15 mouse cellular contexts compared by ENCODE assay signal in the genomic region with DNA sequence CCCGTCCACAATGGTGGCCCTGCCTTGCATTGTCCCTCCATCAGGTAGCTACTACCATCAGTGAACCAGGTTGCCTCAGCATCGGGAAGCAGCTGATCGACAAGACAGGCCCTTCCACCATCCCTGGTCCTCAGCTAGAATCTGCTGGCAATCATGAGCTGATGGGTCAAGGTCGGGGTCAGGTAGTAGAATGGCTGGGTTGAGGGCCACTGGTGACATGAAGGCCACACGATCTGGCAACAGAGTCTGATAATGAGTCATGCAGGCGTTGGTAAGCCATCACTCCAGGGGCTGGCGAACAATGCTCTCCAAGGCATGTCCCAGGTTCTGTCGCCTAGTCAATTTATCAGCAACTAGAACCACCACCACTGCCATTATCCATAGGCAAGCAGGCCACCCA. TPM values are rescaled to one million over a fixed set of nuclear protein-coding genes. Genes with fewer than 3 reads are reported as not detected.
DNase-seq lines count a peak whose midpoint lies in the region.
"Not testable (repeated sequence)": the region's sequence is repeated elsewhere in the genome, so short reads cannot be mapped to it uniquely, and the experiment has no call there.
"Had no signal": no experiment of that assay in that cellular context is flagged by ENCODE, and none has a peak within 500 bp of the region (broad histone marks: within the 10 kb centered on the region; RNA-seq: fewer than 3 reads in every experiment).

No protein-coding gene starts in this region.

- H3K27me3 ChIP-seq in heart, embryonic 10.5 days (ENCODE audit: insufficient read depth, poor library complexity, severe bottlenecking), result not testable (repeated sequence)

- peak; percentile 66 for DNase-seq in adrenal gland, adult 2 months
- peak; percentile 23 for DNase-seq in adrenal gland, postnatal 14 days
- DNase-seq in adrenal gland, postnatal 36 days, result peak; percentile 43 to 60
- DNase-seq in heart, embryonic 10.5 days (ENCODE audit: low spot score), result peak; percentile 73

- not testable (repeated sequence) for H3K36me3 ChIP-seq in heart, embryonic 10.5 days

- H3K4me3 ChIP-seq in heart, embryonic 10.5 days, result not testable (repeated sequence)

- not testable (repeated sequence) for H3K27ac ChIP-seq in heart, embryonic 10.5 days

- H3K9me3 ChIP-seq in heart, embryonic 10.5 days, result not testable (repeated sequence)

- 82% methylated on average over 8 of the region's 8 CpGs for WGBS in heart, embryonic 10.5 days

- not testable (repeated sequence) for H3K4me1 ChIP-seq in heart, embryonic 10.5 days

RNA-seq across cellular contexts. Expression of gene Acox2, which starts 12.1 kb away (rescaled TPM):
- under 1 TPM in 1 of 2 experiments, not detected in 1; 0.78 TPM for total RNA-seq in adrenal gland, adult 2 months (2021)
- 0.46 and 1.9 TPM in 2 replicates for polyA plus RNA-seq in adrenal gland, adult 2 months (2012; rRNA removed)
- total RNA-seq in adrenal gland, postnatal 14 days (2021), result 2.2 and 30.4 TPM in 2 replicates
- total RNA-seq in adrenal gland, postnatal 36 days (2021), result under 1 TPM; 0.50 to 0.92 TPM
- polyA plus RNA-seq in heart, embryonic 10.5 days (2016; fragmentation: Nextera tagmentation; extraction: Ambion mirVana), result 0.19 and 0.36 TPM in 2 replicates
- total RNA-seq: common myeloid progenitor, adult 5-6 weeks; ES-E14; MEL had no signal
- polyA plus RNA-seq: brain, embryonic 14.5 days; C2C12; embryonic facial prominence, embryonic 11.5 days; embryonic facial prominence, embryonic 13.5 days; erythroblast, embryonic 14.5 days; forebrain, embryonic 10.5 days; forebrain, embryonic 12.5 days; forebrain, embryonic 14.5 days had no signal

RNA-seq across cellular contexts. Expression of gene Fam107a, which starts 46.5 kb away (rescaled TPM):
- total RNA-seq in adrenal gland, adult 2 months (2021), result 1 to 10 TPM; 4.3 to 5.2 TPM
- 1.1 and 1.2 TPM in 2 replicates for polyA plus RNA-seq in adrenal gland, adult 2 months (2012; rRNA removed)
- 5.0 and 8.7 TPM in 2 replicates for total RNA-seq in adrenal gland, postnatal 14 days (2021)
- 1 to 10 TPM; 2.1 to 6.1 TPM for total RNA-seq in adrenal gland, postnatal 36 days (2021)
- 0.18 and 0.35 TPM in 2 replicates for polyA plus RNA-seq in heart, embryonic 10.5 days (2016; fragmentation: Nextera tagmentation; extraction: Ambion mirVana)
- total RNA-seq: common myeloid progenitor, adult 5-6 weeks; MEL had no signal
- polyA plus RNA-seq: C2C12; erythroblast, embryonic 14.5 days had no signal

RNA-seq across cellular contexts. Expression of gene Kctd6, which starts 57.3 kb away (rescaled TPM):
- 10 to 100 TPM; 14.3 to 16.3 TPM for total RNA-seq in adrenal gland, adult 2 months (2021)
- 3.6 and 4.0 TPM in 2 replicates for polyA plus RNA-seq in adrenal gland, adult 2 months (2012; rRNA removed)
- 12.3 and 15.4 TPM in 2 replicates for total RNA-seq in adrenal gland, postnatal 14 days (2021)
- 10 to 100 TPM; 14.3 to 15.2 TPM for total RNA-seq in adrenal gland, postnatal 36 days (2021)
- 3.5 and 7.2 TPM in 2 replicates for polyA plus RNA-seq in heart, embryonic 10.5 days (2016; fragmentation: Nextera tagmentation; extraction: Ambion mirVana)

Comparison
In these comparisons a context has a peak if more than half of its experiments do, and no peak if none do; other contexts are left out.
1. DNase-seq: peak in every context shown above with its lines; median percentile 73 in heart, embryonic 10.5 days; 66 in adrenal gland, adult 2 months; 52 in adrenal gland, postnatal 36 days; 23 in adrenal gland, postnatal 14 days.